13 mouse cellular contexts compared by ENCODE assay signal in genomic region chr12:29790051-29790386, GRCm38 (mm10).
DNase-seq lines count a peak whose midpoint lies in the region; ATAC-seq and TF ChIP-seq lines count a peak whose summit lies in the region.
"Had no signal": no experiment of that assay in that cellular context is flagged by ENCODE, and none has a peak within 500 bp of the region (broad histone marks: within the 10 kb centered on the region; RNA-seq: fewer than 3 reads in every experiment).

No protein-coding gene starts in this region.

- H3K27ac ChIP-seq in forebrain, embryonic 11.5 days (ENCODE audit: low read depth, low read length): peak overlapping the region; percentile 46; the same call in 1 of the 2 replicates
- no peak overlapping the region for H3K27ac ChIP-seq in forebrain, embryonic 10.5 days
- H3K27ac ChIP-seq in embryonic facial prominence, embryonic 15.5 days (replicated peaks): no peak overlapping the region
- H3K27ac ChIP-seq in hindbrain, embryonic 14.5 days: peak overlapping the region; percentile 96
- peak overlapping the region; percentile 85 for H3K27ac ChIP-seq in midbrain, postnatal 0 days (ENCODE audit: low read depth, low read length)

- H3K4me1 ChIP-seq in forebrain, embryonic 11.5 days (replicated peaks; ENCODE audit: control insufficient read depth, insufficient read depth, low read length): no peaks in the 10 kb centered on the region; the same call in 1 of the 2 replicates
- peaks cover 15% of the 10 kb centered on the region for H3K4me1 ChIP-seq in forebrain, embryonic 10.5 days
- H3K4me1 ChIP-seq in embryonic facial prominence, embryonic 15.5 days: 0 out of 2 replicates have a peak, but pooled peaks cover 10% of the 10 kb centered on the region
- H3K4me1 ChIP-seq in hindbrain, embryonic 14.5 days (replicated peaks; ENCODE audit: control insufficient read depth, insufficient read depth, low read length): peaks cover 39% of the 10 kb centered on the region
- 0 out of 2 replicates have a peak, but pooled peaks cover 6% of the 10 kb centered on the region for H3K4me1 ChIP-seq in midbrain, postnatal 0 days (ENCODE audit: insufficient read depth, low read length)

- no peak overlapping the region for H3K4me3 ChIP-seq in forebrain, embryonic 11.5 days (ENCODE audit: low read depth, low read length)
- H3K4me3 ChIP-seq in forebrain, embryonic 10.5 days: no peak overlapping the region
- no peak overlapping the region for H3K4me3 ChIP-seq in embryonic facial prominence, embryonic 15.5 days (replicated peaks)
- no peak overlapping the region for H3K4me3 ChIP-seq in hindbrain, embryonic 14.5 days (replicated peaks; ENCODE audit: low read length)
- no peak overlapping the region for H3K4me3 ChIP-seq in midbrain, postnatal 0 days (ENCODE audit: low read depth, low read length)
- H3K4me3 ChIP-seq: myocyte had no signal

- no peaks in the 10 kb centered on the region for H3K27me3 ChIP-seq in forebrain, embryonic 11.5 days (ENCODE audit: control insufficient read depth, insufficient read depth, low read length)
- H3K27me3 ChIP-seq in forebrain, embryonic 10.5 days (ENCODE audit: poor library complexity, severe bottlenecking): no peaks in the 10 kb centered on the region
- no peaks in the 10 kb centered on the region for H3K27me3 ChIP-seq in embryonic facial prominence, embryonic 15.5 days
- no peaks in the 10 kb centered on the region for H3K27me3 ChIP-seq in hindbrain, embryonic 14.5 days (ENCODE audit: control insufficient read depth, insufficient read depth, low read length)
- no peaks in the 10 kb centered on the region for H3K27me3 ChIP-seq in midbrain, postnatal 0 days (ENCODE audit: insufficient read depth, low read length)
- H3K27me3 ChIP-seq: CH12.LX had no signal

- ATAC-seq in forebrain, embryonic 11.5 days (replicated peaks; ENCODE audit: low FRiP score): no peak
- ATAC-seq in embryonic facial prominence, embryonic 15.5 days (ENCODE audit: insufficient number of reproducible peaks, low FRiP score, low TSS enrichment, low read depth): no peak
- no peak; the same call in 1 of the 2 replicates for ATAC-seq in hindbrain, embryonic 14.5 days (ENCODE audit: low FRiP score)
- no peak for ATAC-seq in midbrain, postnatal 0 days (ENCODE audit: low FRiP score)
- ATAC-seq: inflammation-experienced regulatory T-cells, adult 6 months had no signal

- H3K36me3 ChIP-seq in forebrain, embryonic 11.5 days (ENCODE audit: control insufficient read depth, insufficient read depth, low read length): no peaks in the 10 kb centered on the region
- no peaks in the 10 kb centered on the region for H3K36me3 ChIP-seq in forebrain, embryonic 10.5 days (replicated peaks)
- no peaks in the 10 kb centered on the region for H3K36me3 ChIP-seq in embryonic facial prominence, embryonic 15.5 days
- H3K36me3 ChIP-seq in hindbrain, embryonic 14.5 days (replicated peaks; ENCODE audit: control insufficient read depth, insufficient read depth): peaks cover under 1% of the 10 kb centered on the region
- H3K36me3 ChIP-seq in midbrain, postnatal 0 days (ENCODE audit: insufficient read depth, low read length): 0 out of 2 replicates have a peak, but pooled peaks cover 2% of the 10 kb centered on the region

- no peak overlapping the region for H3K9ac ChIP-seq in forebrain, embryonic 11.5 days (ENCODE audit: low read length)
- no peak overlapping the region for H3K9ac ChIP-seq in embryonic facial prominence, embryonic 15.5 days
- peak overlapping the region; percentile 44; the same call in 1 of the 2 replicates for H3K9ac ChIP-seq in hindbrain, embryonic 14.5 days
- H3K9ac ChIP-seq in midbrain, postnatal 0 days (replicated peaks; ENCODE audit: low read length, poor library complexity, severe bottlenecking): 0 out of 2 replicates have a peak overlapping the region, but pooled peaks have one; percentile 29
- H3K9ac ChIP-seq: lung, embryonic 14.5 days had no signal

- no peak for TF ChIP-seq CTCF in midbrain, postnatal 0 days (IDR thresholded peaks at IDR 0.05)

- WGBS in forebrain, embryonic 11.5 days: 61% methylated on average over 4 of the region's 4 CpGs
- 83% methylated on average over 4 of the region's 4 CpGs for WGBS in forebrain, embryonic 10.5 days
- 46% methylated on average over 4 of the region's 4 CpGs for WGBS in embryonic facial prominence, embryonic 15.5 days
- 11% methylated on average over 4 of the region's 4 CpGs for WGBS in hindbrain, embryonic 14.5 days
- WGBS in midbrain, postnatal 0 days: 11% methylated on average over 4 of the region's 4 CpGs

- no peaks in the 10 kb centered on the region for H3K9me3 ChIP-seq in forebrain, embryonic 11.5 days (ENCODE audit: control insufficient read depth, low read length)
- H3K9me3 ChIP-seq in forebrain, embryonic 10.5 days: no peaks in the 10 kb centered on the region
- no peaks in the 10 kb centered on the region for H3K9me3 ChIP-seq in embryonic facial prominence, embryonic 15.5 days (replicated peaks)
- H3K9me3 ChIP-seq in hindbrain, embryonic 14.5 days (ENCODE audit: control insufficient read depth, low read length): no peaks in the 10 kb centered on the region
- H3K9me3 ChIP-seq in midbrain, postnatal 0 days (ENCODE audit: low read length): no peaks in the 10 kb centered on the region

- DNase-seq in forebrain, embryonic 11.5 days (ENCODE audit: low spot score): no peak
- no peak for DNase-seq in forebrain, embryonic 10.5 days (ENCODE audit: extremely low spot score, low spot score)
- no peak for DNase-seq in hindbrain, embryonic 14.5 days (ENCODE audit: low spot score)
- no peak for DNase-seq in midbrain, postnatal 0 days (ENCODE audit: low spot score)
- no peak for DNase-seq in lung, postnatal 4 days
- no peak for DNase-seq in embryo, embryonic 11 days
- no peak for DNase-seq in embryo, embryonic 9.5 days (ENCODE audit: extremely low spot score)
- DNase-seq: adrenal gland, postnatal 25 days had no signal

- 0 out of 2 replicates have a peak overlapping the region, but pooled peaks have one; percentile 21 for H3K4me2 ChIP-seq in forebrain, embryonic 11.5 days (ENCODE audit: low read depth, low read length, severe bottlenecking)
- H3K4me2 ChIP-seq in embryonic facial prominence, embryonic 15.5 days (replicated peaks): peak overlapping the region; percentile 17; the same call in 1 of the 2 replicates
- peak overlapping the region; percentile 34 for H3K4me2 ChIP-seq in hindbrain, embryonic 14.5 days (replicated peaks)
- H3K4me2 ChIP-seq in midbrain, postnatal 0 days (ENCODE audit: low read depth, low read length, poor library complexity, severe bottlenecking): peak overlapping the region; percentile 39; the same call in 1 of the 2 replicates
- H3K4me2 ChIP-seq: lung, embryonic 14.5 days had no signal

Comparison
In these comparisons a context has a peak if more than half of its experiments do, and no peak if none do; other contexts are left out.
1. H3K27ac ChIP-seq: peak in forebrain, embryonic 11.5 days (single experiment), hindbrain, embryonic 14.5 days (single experiment) and midbrain, postnatal 0 days (single experiment); none in forebrain, embryonic 10.5 days (single experiment) and embryonic facial prominence, embryonic 15.5 days (single experiment).
2. H3K9ac ChIP-seq: peak in hindbrain, embryonic 14.5 days (single experiment) and midbrain, postnatal 0 days (single experiment); none in forebrain, embryonic 11.5 days (single experiment) and embryonic facial prominence, embryonic 15.5 days (single experiment).
3. Peak in every context shown above with its lines, with median percentiles within 50 percentile points of each other: H3K4me2 ChIP-seq.